22 mouse cellular contexts compared by ENCODE assay signal in the genomic region with DNA sequence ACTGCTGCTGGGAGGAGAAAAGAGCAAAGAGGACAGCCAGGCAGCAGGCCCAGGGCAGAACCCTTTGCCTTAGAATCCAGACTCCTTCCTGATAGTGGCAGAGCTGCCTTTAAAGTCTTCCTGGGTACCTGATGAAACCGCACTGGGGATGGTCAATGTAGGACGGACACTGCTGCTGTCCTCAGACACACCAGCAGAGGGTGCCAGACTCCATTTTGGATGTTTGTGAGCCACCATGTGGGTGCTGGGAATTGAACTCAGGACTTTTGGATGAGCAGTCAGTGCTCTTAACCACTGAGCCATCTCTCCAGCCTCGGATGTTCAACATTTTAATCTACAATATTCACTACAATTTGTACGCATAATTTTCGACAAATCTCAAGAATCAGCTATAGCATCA. TPM values are rescaled to one million over a fixed set of nuclear protein-coding genes. Genes with fewer than 3 reads are reported as not detected.
DNase-seq lines count a peak whose midpoint lies in the region; ATAC-seq and TF ChIP-seq lines count a peak whose summit lies in the region.
"Had no signal": no experiment of that assay in that cellular context is flagged by ENCODE, and none has a peak within 500 bp of the region (broad histone marks: within the 10 kb centered on the region; RNA-seq: fewer than 3 reads in every experiment).

No protein-coding gene starts in this region.

- TF ChIP-seq EP300 in lung, postnatal 0 days (IDR thresholded peaks at IDR 0.05), result no peak

- no peaks in the 10 kb centered on the region for H3K27me3 ChIP-seq in forebrain, postnatal 0 days (ENCODE audit: insufficient read depth, low read length)
- no peaks in the 10 kb centered on the region for H3K27me3 ChIP-seq in forebrain, embryonic 11.5 days (ENCODE audit: control insufficient read depth, insufficient read depth, low read length)
- H3K27me3 ChIP-seq in lung, postnatal 0 days (replicated peaks; ENCODE audit: insufficient read depth, low read length), result no peaks in the 10 kb centered on the region
- H3K27me3 ChIP-seq: embryonic facial prominence, embryonic 12.5 days; forebrain, embryonic 15.5 days; hindbrain, embryonic 12.5 days; kidney, embryonic 15.5 days; limb, embryonic 15.5 days had no signal

- no peaks in the 10 kb centered on the region for H3K4me1 ChIP-seq in forebrain, postnatal 0 days (ENCODE audit: insufficient read depth)
- H3K4me1 ChIP-seq in forebrain, embryonic 11.5 days (replicated peaks; ENCODE audit: control insufficient read depth, insufficient read depth, low read length), result no peaks in the 10 kb centered on the region
- no peaks in the 10 kb centered on the region for H3K4me1 ChIP-seq in lung, postnatal 0 days (ENCODE audit: insufficient read depth, low read depth, low read length)
- H3K4me1 ChIP-seq: embryonic facial prominence, embryonic 12.5 days; forebrain, embryonic 15.5 days; hindbrain, embryonic 12.5 days; kidney, embryonic 15.5 days; limb, embryonic 15.5 days had no signal

- no peak for DNase-seq in forebrain, postnatal 0 days
- no peak for DNase-seq in forebrain, embryonic 11.5 days (ENCODE audit: low spot score)
- no peak for DNase-seq in layer of hippocampus, adult 2 months (ENCODE audit: low spot score in 2 of 2)
- no peak for DNase-seq in layer of hippocampus, adult 8-10 months (ENCODE audit: low spot score in 2 of 2)
- DNase-seq in lung, postnatal 0 days (ENCODE audit: low spot score), result no peak
- DNase-seq in lung, postnatal 25 days (ENCODE audit: low spot score), result no peak
- no peak for DNase-seq in MN1 (ENCODE audit: low spot score)
- no peak for DNase-seq in right cerebral cortex, adult 2 months (ENCODE audit: low spot score in 2 of 2)
- DNase-seq: cerebellum, adult 9-10 months; heart, postnatal 10 days; layer of hippocampus, postnatal 36 days; lung, postnatal 36 days; thymus, postnatal 14 days had no signal

- no peak overlapping the region for H3K4me2 ChIP-seq in forebrain, postnatal 0 days (ENCODE audit: low read depth)
- no peak overlapping the region for H3K4me2 ChIP-seq in forebrain, embryonic 11.5 days (ENCODE audit: low read depth, low read length, severe bottlenecking)
- no peak overlapping the region for H3K4me2 ChIP-seq in lung, postnatal 0 days (replicated peaks; ENCODE audit: low read depth, low read length)
- H3K4me2 ChIP-seq: embryonic facial prominence, embryonic 12.5 days; forebrain, embryonic 15.5 days; hindbrain, embryonic 12.5 days; kidney, embryonic 15.5 days; limb, embryonic 15.5 days had no signal

- no peak for ATAC-seq in forebrain, postnatal 0 days
- ATAC-seq in forebrain, embryonic 11.5 days (replicated peaks; ENCODE audit: low FRiP score), result no peak
- no peak for ATAC-seq in lung, postnatal 0 days
- ATAC-seq: CD4-positive, CD25-positive, alpha-beta regulatory T cell, adult 4 months; forebrain, embryonic 15.5 days; inflammation-experienced regulatory T-cells, adult 6 months; midbrain, embryonic 16.5 days had no signal

- no peak overlapping the region for H3K27ac ChIP-seq in forebrain, postnatal 0 days (ENCODE audit: low read depth, low read length)
- H3K27ac ChIP-seq in forebrain, embryonic 11.5 days (ENCODE audit: low read depth, low read length), result no peak overlapping the region
- no peak overlapping the region for H3K27ac ChIP-seq in layer of hippocampus, adult 2 months
- H3K27ac ChIP-seq in lung, postnatal 0 days (ENCODE audit: low read length), result no peak overlapping the region
- H3K27ac ChIP-seq: embryonic facial prominence, embryonic 12.5 days; forebrain, embryonic 15.5 days; heart, embryonic 10.5 days; hindbrain, embryonic 12.5 days; kidney, embryonic 15.5 days; limb, embryonic 15.5 days had no signal

- WGBS in forebrain, postnatal 0 days, result 98% methylated on average over 5 of the region's 5 CpGs
- 96% methylated on average over 5 of the region's 5 CpGs for WGBS in forebrain, embryonic 11.5 days
- 94% methylated on average over 5 of the region's 5 CpGs for WGBS in lung, postnatal 0 days

- H3K36me3 ChIP-seq in forebrain, postnatal 0 days (ENCODE audit: insufficient read depth), result peaks cover 72% of the 10 kb centered on the region
- peaks cover 21% of the 10 kb centered on the region for H3K36me3 ChIP-seq in forebrain, embryonic 11.5 days (ENCODE audit: control insufficient read depth, insufficient read depth, low read length)
- H3K36me3 ChIP-seq in lung, postnatal 0 days (ENCODE audit: insufficient read depth, low read length), result peaks cover 51% of the 10 kb centered on the region

- peak; percentile 17; the same call in 1 of the 2 replicates for TF ChIP-seq CTCF in forebrain, postnatal 0 days (IDR thresholded peaks at IDR 0.05; ENCODE audit: low read depth)
- TF ChIP-seq CTCF in layer of hippocampus, adult 2 months (conservative IDR thresholded peaks at IDR 0.05), result peak; percentile 57
- TF ChIP-seq CTCF in lung, postnatal 0 days (IDR thresholded peaks at IDR 0.05), result peak; percentile 29

- H3K9me3 ChIP-seq in forebrain, postnatal 0 days (ENCODE audit: low read length), result no peaks in the 10 kb centered on the region
- no peaks in the 10 kb centered on the region for H3K9me3 ChIP-seq in forebrain, embryonic 11.5 days (ENCODE audit: control insufficient read depth, low read length)
- no peaks in the 10 kb centered on the region for H3K9me3 ChIP-seq in lung, postnatal 0 days (ENCODE audit: low read length)
- H3K9me3 ChIP-seq: embryonic facial prominence, embryonic 12.5 days; forebrain, embryonic 15.5 days; heart, embryonic 10.5 days; hindbrain, embryonic 12.5 days; kidney, embryonic 15.5 days; limb, embryonic 15.5 days had no signal

- H3K4me3 ChIP-seq in forebrain, postnatal 0 days (ENCODE audit: low read depth, low read length), result no peak overlapping the region
- no peak overlapping the region for H3K4me3 ChIP-seq in forebrain, embryonic 11.5 days (ENCODE audit: low read depth, low read length)
- no peak overlapping the region for H3K4me3 ChIP-seq in layer of hippocampus, adult 2 months
- H3K4me3 ChIP-seq in lung, postnatal 0 days (ENCODE audit: low read depth, low read length), result no peak overlapping the region
- H3K4me3 ChIP-seq: embryonic facial prominence, embryonic 12.5 days; forebrain, embryonic 15.5 days; heart, embryonic 10.5 days; hindbrain, embryonic 12.5 days; kidney, embryonic 15.5 days; limb, embryonic 15.5 days had no signal

- no peak overlapping the region for H3K9ac ChIP-seq in forebrain, postnatal 0 days
- H3K9ac ChIP-seq in forebrain, embryonic 11.5 days (ENCODE audit: low read length), result no peak overlapping the region
- H3K9ac ChIP-seq in lung, postnatal 0 days (replicated peaks; ENCODE audit: low read depth), result no peak overlapping the region
- H3K9ac ChIP-seq: embryonic facial prominence, embryonic 12.5 days; forebrain, embryonic 15.5 days; hindbrain, embryonic 12.5 days; kidney, embryonic 15.5 days; limb, embryonic 15.5 days had no signal

RNA-seq across cellular contexts. Expression of a gene that starts 23.0 kb away (rescaled TPM):
- total RNA-seq in forebrain, postnatal 0 days (2014; rRNA removed), result 209 and 270 TPM in 2 replicates
- polyA plus RNA-seq in forebrain, postnatal 0 days (2015; fragmentation: Nextera tagmentation; extraction: Ambion mirVana), result 139 and 202 TPM in 2 replicates
- polyA plus RNA-seq in forebrain, embryonic 11.5 days (2014; fragmentation: Nextera tagmentation; extraction: Ambion mirVana), result 93.3 and 96.4 TPM in 2 replicates
- 100 to 1,000 TPM; 403 to 414 TPM for total RNA-seq in layer of hippocampus, adult 2 months (2021)
- total RNA-seq in layer of hippocampus, adult 8-10 months (2022), result 100 to 1,000 TPM; 401 to 453 (median 422) TPM
- 35.6 and 36.7 TPM in 2 replicates for polyA plus RNA-seq in lung, postnatal 0 days (2015; fragmentation: Nextera tagmentation; extraction: Ambion mirVana)
